Mouse (Mus musculus) liver, adult (tissue): Measurements from ENCODE around the gene Tsx.

Source experiments
- GATA4 ChIP-seq: IDR thresholded peaks from 2 replicates; pipeline ENCODE4 v1.6.1; 2014; ENCODE audit warnings: mild to moderate bottlenecking, low read length; ENCODE audit not compliant: insufficient replicate concordance

Gene Tsx

DNA sequence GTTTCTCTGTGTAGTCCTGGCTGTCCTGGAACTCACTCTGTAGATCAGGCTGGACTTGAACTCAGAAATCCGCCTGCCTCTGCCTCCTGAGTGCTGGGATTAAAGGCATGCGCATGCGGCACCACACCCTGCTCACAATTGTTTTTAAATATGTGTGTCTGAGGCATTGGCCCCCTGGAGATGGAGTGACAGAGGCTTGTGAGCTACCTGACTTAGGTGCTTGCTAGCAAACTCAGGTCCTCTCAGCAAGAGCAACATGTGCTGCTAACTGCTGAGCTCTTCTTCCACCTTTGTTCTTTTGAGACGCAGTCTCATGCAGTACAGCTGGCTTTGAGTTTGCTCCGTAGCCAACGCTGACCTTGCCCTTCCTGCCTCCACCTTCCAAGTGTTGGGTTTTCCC is 38.5 kb downstream of the Tsx start:
- no peak for TF ChIP-seq GATA4

DNA sequence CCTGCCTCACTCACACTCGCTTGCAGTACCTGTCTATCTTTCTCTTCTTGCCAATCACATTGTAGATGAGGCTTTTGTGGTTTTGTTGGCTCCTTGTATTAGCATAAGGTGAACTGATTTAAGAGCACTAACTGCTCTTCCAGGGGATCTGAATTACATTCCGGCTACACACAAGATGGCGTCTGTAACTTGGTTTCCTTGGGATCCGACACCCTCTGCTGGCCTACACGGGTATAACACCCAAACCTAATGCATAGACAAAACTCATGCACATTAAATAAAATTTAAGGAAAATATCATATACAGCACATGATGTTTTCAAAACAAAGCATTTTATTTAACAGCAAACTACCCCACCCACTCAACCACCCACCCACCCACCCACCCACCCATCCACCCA is 45.8 kb downstream of the Tsx start:
- no peak for TF ChIP-seq GATA4

- no peak for TF ChIP-seq GATA4
Observed at GRCm38 (mm10) chrX:103468998-103469397, 54.7 kb downstream of the Tsx start.

GRCm38 (mm10) chrX:103472346-103472745 is 58.1 kb downstream of the Tsx start:
- no peak for TF ChIP-seq GATA4
